Mouse (Mus musculus) spleen, adult 2 months (tissue): ENCODE results near the gene Olfr286. TPM values are rescaled to one million over a fixed set of nuclear protein-coding genes. Genes with fewer than 3 reads are reported as not detected.

ENCODE experiments used
- DNase-seq, 2 experiments: peaks; one replicate each; pipeline versions ENCODE4 v3.0.0 to v3.0.0-alpha.2; 2012 to 2021; ENCODE audit warnings: low spot score in 2 of 2, low read depth in 1 of 2
- H3K27ac ChIP-seq: fragments of 200-500 bp; 2 replicates; pipeline ENCODE4 v1.5.1; 2012; ENCODE audit warnings: low read length, inconsistent platforms; ENCODE audit not compliant: insufficient read depth
- H3K27me3 ChIP-seq: fragments of 200-500 bp; 2 replicates; pipeline ENCODE4 v1.6.1; 2012; ENCODE audit warnings: mild to moderate bottlenecking, moderate library complexity, low read length, inconsistent platforms; ENCODE audit not compliant: control insufficient read depth, insufficient read depth
- H3K36me3 ChIP-seq: fragments of 200-500 bp; 2 replicates; pipeline ENCODE4 v1.6.1; 2012; ENCODE audit warnings: mild to moderate bottlenecking, low read length, inconsistent platforms; ENCODE audit not compliant: control insufficient read depth, insufficient read depth
- H3K4me1 ChIP-seq: fragments of 200-500 bp; 2 replicates; pipeline ENCODE4 v1.6.1; 2011; ENCODE audit warnings: inconsistent platforms; ENCODE audit not compliant: control insufficient read depth, insufficient read depth, insufficient read length
- H3K4me3 ChIP-seq: fragments of 200-500 bp; 2 replicates; pipeline ENCODE4 v1.5.1; 2011; ENCODE audit warnings: mild to moderate bottlenecking, inconsistent platforms; ENCODE audit not compliant: insufficient read depth, insufficient read length; ENCODE audit errors: extremely low read depth
- CTCF ChIP-seq: fragments of 200-500 bp; IDR thresholded peaks from 2 replicates; pipeline ENCODE4 v1.5.1; 2011; ENCODE audit warnings: mild to moderate bottlenecking, inconsistent platforms; ENCODE audit not compliant: insufficient read depth, insufficient read length, insufficient replicate concordance; ENCODE audit errors: extremely low read depth
- POLR2A ChIP-seq: fragments of 200-500 bp; IDR thresholded peaks from 2 replicates; pipeline ENCODE4 v1.6.1; 2011; ENCODE audit warnings: low read depth, low read length, inconsistent platforms
- WGBS: fragments of 180-500 bp; shearing (Covaris S2); methylation state at CpG from one replicate; pipeline ENCODE4 v1.1.7; 2018; 5-methylcytosine and 5-hydroxymethylcytosine counted together
- polyA plus RNA-seq: library from polyadenylated mRNA; depleted of rRNA; stranded (reverse); fragments of >200 nt; gene quantifications from 2 replicates; pipeline ENCODE4 v1.2.3, GENCODE M21; 2012

Olfr286 gene
- polyA plus RNA-seq, 1 experiment = not detected

GRCm38 (mm10) chr15:98222377-98222776 lies 11.9 kb downstream of the Olfr286 start:
- no peaks in the 10 kb centered on the region for H3K4me1 ChIP-seq
- H3K36me3 ChIP-seq = no peaks in the 10 kb centered on the region
- H3K27me3 ChIP-seq = no peaks in the 10 kb centered on the region
- H3K4me3 ChIP-seq = no peak overlapping the region
- no peak for TF ChIP-seq POLR2A
- TF ChIP-seq CTCF = no peak
- DNase-seq = no peak
- H3K27ac ChIP-seq = no peak overlapping the region

- 77% methylated on average over 4 of the region's 4 CpGs for WGBS
- no peaks in the 10 kb centered on the region for H3K4me1 ChIP-seq
- no peak within 1 kb of the TSS for H3K27ac ChIP-seq
- no peak for TF ChIP-seq POLR2A
- no peak for TF ChIP-seq CTCF
- no peak for DNase-seq
- H3K27me3 ChIP-seq = no peaks in the 10 kb centered on the region
- no peak within 1 kb of the TSS for H3K4me3 ChIP-seq
- H3K36me3 ChIP-seq = no peaks in the 10 kb centered on the region
Observed at GRCm38 (mm10) chr15:98220877-98221276, 13.4 kb downstream of the Olfr286 start, which contains the start of the genes Gm44579 and Olfr287. TSS of gene Gm44579 (minus strand) at chr15:98220977. TSS of gene Olfr287 (minus strand) at chr15:98221056.

GRCm38 (mm10) chr15:98214130-98214529 lies 20.1 kb downstream of the Olfr286 start:
- WGBS = 56% methylated on average over 5 of the region's 5 CpGs

GRCm38 (mm10) chr15:98213336-98213870 lies 20.8 kb downstream of the Olfr286 start:
- Histone ChIP-seq H3K27me3 (no peaks in the 10 kb centered on the region), H3K4me3 (no peak overlapping the region), H3K4me1 (no peaks in the 10 kb centered on the region), H3K36me3 (no peaks in the 10 kb centered on the region), H3K27ac (no peak overlapping the region)
- TF ChIP-seq CTCF = no peak
- WGBS = 58% methylated on average over 5 of the region's 5 CpGs
- no peak for DNase-seq

More at GRCm38 (mm10) chr15:98214130-98214529, 20.1 kb downstream of the Olfr286 start:
- H3K27ac ChIP-seq = no peak overlapping the region
- DNase-seq = no peak
- no peaks in the 10 kb centered on the region for H3K27me3 ChIP-seq
- H3K4me1 ChIP-seq = no peaks in the 10 kb centered on the region
- TF ChIP-seq POLR2A (no peak), CTCF (no peak)
- no peak overlapping the region for H3K4me3 ChIP-seq
- H3K36me3 ChIP-seq = no peaks in the 10 kb centered on the region

- WGBS = 70% methylated on average over 7 of the region's 7 CpGs
- H3K36me3 ChIP-seq = no peaks in the 10 kb centered on the region
- no peak overlapping the region for H3K27ac ChIP-seq
- TF ChIP-seq POLR2A (no peak), CTCF (no peak)
- no peak for DNase-seq
- H3K4me3 ChIP-seq = no peak overlapping the region
- H3K4me1 ChIP-seq = no peaks in the 10 kb centered on the region
- no peaks in the 10 kb centered on the region for H3K27me3 ChIP-seq
Observed at GRCm38 (mm10) chr15:98209676-98210075, 24.6 kb downstream of the Olfr286 start.

GRCm38 (mm10) chr15:98195442-98195841 lies 38.8 kb downstream of the Olfr286 start, which contains the start of gene Olfr288:
TSS of gene Olfr288 (minus strand) at chr15:98195542.
- no peak within 1 kb of the TSS for H3K4me3 ChIP-seq
- DNase-seq = no peak
- H3K4me1 ChIP-seq = no peaks in the 10 kb centered on the region
- TF ChIP-seq CTCF = no peak
- no peak for TF ChIP-seq POLR2A
- no peaks in the 10 kb centered on the region for H3K27me3 ChIP-seq
- H3K27ac ChIP-seq = no peak within 1 kb of the TSS
- WGBS = 74% methylated on average over 3 of the region's 3 CpGs
- no peaks in the 10 kb centered on the region for H3K36me3 ChIP-seq

- 61% methylated on average over 4 of the region's 4 CpGs for WGBS
Observed at GRCm38 (mm10) chr15:98184456-98184855, 49.8 kb downstream of the Olfr286 start.

More at GRCm38 (mm10) chr15:98184456-98184855, 49.8 kb downstream of the Olfr286 start:
- no peak for DNase-seq
- Histone ChIP-seq H3K27me3 (peaks cover 2% of the 10 kb centered on the region; the same call in 1 of the 2 replicates), H3K36me3 (no peaks in the 10 kb centered on the region), H3K4me3 (no peak overlapping the region), H3K27ac (no peak overlapping the region), H3K4me1 (no peaks in the 10 kb centered on the region)
- TF ChIP-seq CTCF (no peak), POLR2A (no peak)
